Mouse (Mus musculus): ENCODE measurements around the gene Nat9.

The Nat9 gene

DNA sequence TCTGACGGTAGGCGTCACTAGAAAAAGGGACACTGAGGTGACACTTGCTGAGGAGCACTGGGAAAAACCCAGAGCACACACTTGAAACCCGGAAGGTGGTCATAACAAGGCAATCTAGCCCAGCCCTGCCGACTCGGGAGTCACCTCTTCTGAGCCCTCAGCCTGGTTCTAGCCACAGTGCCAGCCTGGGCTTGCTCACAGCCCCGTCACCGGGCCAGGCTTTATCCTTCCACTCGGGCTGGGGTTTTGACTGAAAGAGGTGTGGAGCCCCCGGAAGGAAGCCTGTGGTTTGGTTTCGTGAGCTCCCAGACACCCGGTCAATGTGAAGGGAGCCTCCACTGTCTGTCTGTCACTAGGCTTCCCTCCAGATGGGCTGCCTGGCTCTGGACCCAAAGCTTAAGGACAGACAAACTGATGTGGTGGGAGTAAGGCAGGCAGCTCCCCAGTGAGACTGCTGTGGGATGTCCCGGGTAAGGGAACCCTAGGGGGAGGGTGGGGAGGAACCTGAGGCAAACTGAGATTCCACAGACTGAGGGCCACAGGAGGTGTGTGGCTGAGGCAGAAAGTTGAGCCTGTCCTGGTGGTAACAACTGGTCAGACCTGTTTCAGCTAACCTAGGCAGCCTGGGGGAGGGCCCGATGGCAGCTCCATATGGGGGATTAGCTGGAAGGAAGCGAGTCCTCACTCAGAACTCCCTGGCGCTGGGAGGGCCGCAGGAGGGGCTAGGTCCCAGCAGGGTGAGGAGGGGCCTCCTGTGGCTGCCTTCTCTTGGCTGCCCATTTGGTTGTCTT lies 13.9 kb downstream of the Nat9 start:
- no peak for DNase-seq

DNA sequence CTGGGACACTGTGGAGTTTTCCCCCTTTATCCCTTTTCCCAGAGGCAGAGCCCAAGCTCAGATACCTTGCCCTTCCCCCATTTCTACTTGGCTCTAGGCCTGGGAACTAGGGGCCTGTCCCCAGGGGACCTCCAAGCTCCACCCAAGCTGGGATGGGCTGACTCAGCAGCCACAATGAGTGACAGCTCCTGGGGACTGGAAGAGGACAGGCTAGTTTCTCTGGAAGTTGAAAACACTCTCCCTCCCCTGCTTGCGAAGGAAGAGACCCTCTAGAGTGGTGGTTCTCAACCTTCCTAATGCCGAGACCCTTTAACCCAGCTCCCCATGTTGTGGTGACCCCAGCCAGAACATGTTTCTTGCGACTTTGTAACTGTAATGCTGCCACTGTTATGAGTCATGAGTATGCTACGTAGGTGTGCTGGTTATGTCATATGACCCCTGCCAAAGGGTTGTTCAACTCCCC lies 14.8 kb downstream of the Nat9 start:
- no peak for DNase-seq

DNA sequence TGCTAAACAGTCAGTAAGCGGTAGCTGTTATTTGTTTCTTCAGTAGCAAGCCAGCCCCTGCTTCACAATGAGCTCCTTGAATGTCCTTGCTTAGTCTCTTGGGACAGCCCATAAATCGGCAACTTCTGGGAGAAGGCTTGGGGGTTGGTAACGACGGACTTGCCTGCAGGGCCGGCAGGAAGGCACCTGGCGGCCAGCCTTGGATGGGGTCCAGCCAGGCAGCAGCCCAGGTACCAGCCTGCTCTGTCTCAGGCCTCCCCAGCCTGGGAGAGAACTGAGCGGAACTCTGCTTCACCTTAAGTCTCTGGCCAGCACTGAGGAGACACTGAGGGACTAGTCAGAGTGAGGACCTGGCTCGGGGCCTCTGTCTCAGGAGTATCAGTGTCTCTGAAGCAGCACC lies 16.5 kb downstream of the Nat9 start:
- peak; percentile 61 for DNase-seq

DNA sequence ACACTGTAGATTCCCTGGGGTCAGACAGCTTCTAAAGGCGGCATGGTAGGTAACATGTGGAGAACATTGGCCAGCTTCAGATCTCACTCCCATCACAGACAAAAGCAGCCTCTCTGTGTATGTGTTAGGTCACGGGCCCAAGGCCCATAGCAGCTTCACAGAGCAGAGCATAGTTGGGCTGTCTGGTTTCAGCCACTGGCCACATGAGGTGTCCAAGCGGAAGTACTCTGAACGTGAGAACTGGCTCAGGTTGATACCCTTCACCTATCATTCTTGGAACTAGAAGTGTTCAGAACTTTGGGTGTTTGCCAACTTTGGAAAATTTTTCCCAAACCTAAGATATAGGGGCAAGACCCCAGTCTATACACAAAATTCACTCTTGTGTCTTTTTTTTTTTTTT lies 18.2 kb downstream of the Nat9 start:
- no peak for DNase-seq

DNA sequence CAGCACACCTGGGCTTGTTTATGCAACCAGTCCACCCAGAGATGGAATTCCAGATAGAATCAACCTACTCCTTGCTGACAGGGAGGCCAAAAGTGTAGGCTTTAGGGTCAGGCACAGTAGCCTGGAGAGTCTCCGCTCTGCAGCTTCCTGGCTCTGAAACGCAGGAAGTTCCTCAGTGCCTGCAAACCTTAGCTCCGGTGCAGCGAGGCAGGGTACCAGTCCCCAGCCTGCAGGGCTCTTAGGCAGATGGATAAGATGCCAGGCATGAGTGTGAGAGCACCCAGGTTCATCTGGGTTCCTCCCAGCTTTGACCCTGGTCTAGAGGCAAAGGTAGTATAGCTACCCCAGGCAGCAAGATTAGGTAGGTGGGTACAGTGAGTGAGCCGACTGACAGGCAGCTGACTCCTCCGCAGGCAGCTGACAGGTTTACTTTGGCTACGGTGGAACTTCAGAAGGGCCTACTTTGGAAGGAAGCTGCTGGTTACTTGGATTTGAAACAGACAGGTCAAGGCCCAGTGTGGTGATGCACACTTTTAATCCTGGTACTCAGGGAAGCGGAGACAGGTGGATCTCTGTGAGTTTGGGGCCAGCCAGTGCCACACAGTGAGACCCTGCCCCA lies 19.9 kb downstream of the Nat9 start:
- DNase-seq: no peak

DNA sequence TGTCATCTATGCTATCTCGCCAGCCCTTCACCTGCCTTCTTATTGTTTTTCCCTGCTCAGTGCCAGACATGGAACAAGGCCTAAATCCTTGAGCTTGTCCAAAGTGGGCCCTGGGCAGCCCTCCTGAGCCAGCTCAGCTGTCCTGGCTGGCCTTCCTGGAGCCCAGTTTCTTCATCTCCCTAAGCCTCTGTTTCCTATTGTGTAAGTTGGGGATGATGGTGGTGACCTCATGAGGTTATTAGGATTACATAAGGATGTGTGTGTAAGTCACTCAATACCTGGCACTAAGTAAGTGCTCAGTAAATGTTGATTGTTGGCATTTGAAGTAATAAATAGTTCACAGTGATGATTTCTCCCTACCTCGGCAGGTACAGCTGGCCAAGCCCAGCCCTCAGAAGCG lies 20.9 kb downstream of the Nat9 start:
- no peak for DNase-seq

DNA sequence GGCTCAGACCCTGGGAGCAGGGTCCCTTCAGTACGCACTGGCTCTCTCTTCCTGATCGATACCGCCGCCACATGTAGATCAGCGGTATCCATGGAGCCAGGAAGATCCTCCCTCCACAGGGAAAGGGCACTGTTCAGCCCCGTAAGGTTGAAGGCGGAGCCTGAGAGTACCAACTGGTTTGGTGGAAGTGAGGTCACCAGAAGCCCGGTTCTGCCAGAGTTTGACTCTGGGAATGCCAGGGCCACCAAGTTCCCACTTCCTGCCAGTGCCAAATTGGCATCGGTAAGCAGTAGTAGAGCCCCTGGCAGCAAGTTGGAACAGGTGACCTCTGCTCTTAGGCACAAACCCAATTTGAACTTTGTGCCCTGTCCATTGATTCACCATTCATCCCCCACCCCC lies 22.7 kb downstream of the Nat9 start:
- peak; percentile 56 for DNase-seq

DNA sequence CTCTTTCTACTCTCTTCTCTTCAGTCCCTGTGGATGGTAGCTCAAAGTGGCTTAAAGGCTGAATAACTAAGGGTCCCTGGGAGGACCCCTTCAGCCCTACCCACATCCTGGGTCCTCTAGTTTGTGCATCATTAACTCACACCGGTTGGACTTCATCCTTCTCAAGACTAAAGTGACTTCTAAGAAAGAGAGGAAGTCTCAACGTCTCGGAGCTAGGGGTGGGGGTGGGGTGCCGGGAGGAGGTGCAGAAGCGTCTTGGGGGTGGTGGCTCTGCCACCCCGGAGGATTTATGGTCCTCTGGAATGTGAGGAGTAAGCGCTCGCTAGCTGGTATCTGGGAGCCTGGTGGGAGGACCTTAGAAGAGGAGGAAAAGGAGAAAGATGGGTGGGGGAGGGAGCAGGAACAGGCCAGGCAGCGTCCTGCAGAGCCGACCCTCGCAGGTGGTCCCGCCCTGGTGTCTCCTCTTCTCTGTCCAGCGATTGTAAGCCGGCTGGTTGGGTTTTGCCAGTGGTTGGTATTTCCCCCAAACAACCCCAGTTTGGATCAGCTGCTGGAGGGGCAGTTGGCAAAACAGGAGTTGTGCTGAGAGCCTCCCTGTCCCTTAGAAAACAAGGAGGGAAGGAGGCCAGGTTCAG lies 23.2 kb downstream of the Nat9 start:
- no peak for DNase-seq

DNA sequence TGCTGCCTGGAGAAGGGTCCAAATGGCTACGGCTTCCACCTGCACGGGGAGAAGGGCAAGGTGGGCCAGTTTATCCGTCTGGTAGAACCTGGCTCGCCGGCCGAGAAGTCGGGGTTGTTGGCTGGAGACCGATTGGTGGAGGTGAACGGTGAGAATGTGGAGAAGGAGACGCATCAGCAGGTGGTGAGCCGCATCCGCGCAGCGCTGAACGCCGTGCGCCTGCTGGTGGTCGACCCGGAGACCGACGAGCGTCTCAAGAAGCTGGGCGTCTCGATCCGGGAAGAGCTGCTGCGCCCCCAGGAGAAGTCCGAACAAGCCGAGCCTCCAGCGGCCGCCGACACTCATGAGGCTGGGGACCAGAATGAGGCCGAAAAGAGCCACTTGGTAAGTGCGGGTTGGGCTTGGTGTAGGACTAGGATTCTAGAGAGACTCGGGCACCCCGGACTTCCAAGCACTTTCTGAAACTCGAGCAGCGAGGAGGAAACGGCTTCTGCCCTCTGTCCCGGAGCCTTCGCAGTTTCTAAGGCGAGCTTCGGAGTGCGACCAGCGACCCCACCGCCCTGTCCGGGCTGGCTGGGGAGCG lies 24.0 kb downstream of the Nat9 start:
- no peak for DNase-seq

DNA sequence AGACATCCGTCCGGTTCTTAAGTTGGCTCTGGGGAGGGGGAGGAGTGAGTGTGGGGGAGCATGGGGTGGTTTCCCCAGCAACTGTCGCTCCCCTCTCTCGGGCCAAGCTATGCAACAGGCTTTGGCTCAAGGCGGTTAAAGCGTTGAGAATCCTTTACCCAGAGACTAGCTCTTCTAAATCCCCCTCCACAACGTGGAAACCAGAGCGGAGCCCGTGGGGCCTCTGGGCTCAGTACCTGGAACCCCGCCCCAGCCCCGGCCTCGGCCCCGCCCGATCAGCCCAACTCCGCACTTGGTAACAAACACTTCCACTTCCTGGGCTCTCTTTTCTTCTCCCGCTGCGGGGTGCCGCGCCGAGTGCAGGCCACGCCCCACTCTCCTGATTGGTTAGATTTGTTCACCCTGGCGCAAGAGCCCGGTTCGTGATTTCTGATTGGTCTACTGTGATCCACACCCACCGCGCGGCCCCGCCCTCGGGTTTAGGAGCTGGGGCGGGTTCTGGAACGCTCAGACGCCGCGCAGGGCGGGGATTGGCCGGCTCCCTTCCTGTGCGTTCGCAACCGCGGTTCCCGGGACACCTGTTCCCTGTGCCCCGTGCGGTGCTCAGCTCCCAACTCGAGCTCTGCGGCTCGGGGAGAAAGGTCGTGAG lies 24.7 kb downstream of the Nat9 start, which contains the start of gene Slc9a3r1:
Slc9a3r1 (plus strand) TSS at position 510 of the 649 bp plus-strand sequence.
- peak; percentile 99 for DNase-seq

DNA sequence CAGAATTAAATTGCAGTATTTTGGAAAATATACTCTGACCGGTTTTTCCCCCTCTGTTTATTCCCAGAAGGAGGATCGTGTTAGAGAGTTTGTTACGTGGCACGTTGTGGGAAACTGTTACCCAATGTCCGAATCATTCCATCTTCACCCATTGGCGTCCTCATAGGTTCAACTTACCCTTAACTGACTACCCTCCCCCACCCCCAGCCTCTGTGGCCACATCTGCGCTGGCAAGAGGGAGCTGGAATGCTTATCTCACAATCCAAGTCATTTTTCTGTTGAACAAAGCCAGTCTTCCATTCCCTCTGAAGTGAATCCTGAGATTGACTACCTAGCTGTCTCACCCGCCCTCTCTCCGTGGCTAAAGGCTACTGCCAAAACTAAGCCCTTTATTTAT lies 25.5 kb downstream of the Nat9 start:
- peak; percentile 18 for DNase-seq

DNA sequence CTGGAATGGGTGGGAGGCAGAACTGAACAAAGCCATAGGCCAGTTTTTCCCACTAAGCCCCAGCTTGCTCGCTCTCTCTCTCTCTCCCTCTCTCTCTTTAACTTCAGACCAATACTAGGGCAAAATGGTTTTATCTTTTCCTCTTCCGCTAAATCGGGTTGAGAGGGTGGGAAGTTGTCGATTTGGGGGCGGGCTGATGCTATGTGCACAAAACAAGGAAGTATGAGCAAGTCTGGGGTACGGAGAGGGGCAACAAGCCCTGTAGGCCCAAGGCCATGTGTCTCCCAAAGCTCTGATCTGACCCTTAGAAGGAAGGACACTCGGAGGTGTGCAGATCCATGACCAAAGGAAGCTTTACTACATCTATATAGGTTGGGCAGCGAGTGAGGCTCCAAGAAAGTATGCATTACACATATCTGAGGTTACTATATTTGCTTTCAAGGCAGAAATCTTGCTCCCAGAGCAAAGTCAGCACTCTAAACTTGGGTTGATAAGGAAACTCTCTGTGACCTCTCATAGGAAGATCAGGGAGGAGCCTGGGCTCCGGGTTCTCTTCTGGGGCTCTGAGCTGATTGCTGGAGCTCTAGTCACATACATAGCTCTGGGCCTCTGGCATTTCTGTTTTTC lies 26.0 kb downstream of the Nat9 start:
- peak; percentile 12 for DNase-seq

DNA sequence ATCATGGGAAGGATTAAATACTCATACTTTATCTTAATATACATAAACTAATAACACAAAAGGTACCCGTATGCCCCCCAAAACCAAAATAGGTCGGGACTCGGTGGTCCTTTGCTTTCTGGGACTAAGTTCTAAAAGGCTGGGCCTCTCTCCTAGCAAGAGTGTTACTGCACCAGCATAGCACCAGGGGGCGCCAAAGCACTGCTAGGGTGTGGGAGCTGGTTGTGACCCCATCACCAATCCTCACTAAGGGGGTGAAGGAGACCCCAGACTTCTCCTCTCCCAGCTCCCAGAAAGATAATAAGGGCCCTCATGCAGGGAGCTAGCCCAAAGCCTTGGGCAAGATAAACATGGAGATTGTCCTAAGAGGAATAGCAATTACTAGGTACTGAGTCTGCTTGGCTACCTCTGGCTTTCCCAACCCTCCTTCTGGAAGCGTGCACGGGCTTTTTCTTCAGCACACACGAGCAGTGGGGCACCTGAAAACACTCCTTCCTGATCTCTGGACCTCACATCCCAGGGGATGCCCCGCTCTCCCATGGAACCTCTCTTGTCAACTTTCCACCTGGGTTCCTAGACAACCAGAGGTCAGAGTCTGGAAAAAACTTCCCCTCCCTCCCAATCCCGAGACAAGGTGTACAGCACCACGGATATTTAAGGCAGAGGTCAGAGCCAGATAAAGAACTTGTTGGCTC lies 26.6 kb downstream of the Nat9 start:
- peak; percentile 74 for DNase-seq

DNA sequence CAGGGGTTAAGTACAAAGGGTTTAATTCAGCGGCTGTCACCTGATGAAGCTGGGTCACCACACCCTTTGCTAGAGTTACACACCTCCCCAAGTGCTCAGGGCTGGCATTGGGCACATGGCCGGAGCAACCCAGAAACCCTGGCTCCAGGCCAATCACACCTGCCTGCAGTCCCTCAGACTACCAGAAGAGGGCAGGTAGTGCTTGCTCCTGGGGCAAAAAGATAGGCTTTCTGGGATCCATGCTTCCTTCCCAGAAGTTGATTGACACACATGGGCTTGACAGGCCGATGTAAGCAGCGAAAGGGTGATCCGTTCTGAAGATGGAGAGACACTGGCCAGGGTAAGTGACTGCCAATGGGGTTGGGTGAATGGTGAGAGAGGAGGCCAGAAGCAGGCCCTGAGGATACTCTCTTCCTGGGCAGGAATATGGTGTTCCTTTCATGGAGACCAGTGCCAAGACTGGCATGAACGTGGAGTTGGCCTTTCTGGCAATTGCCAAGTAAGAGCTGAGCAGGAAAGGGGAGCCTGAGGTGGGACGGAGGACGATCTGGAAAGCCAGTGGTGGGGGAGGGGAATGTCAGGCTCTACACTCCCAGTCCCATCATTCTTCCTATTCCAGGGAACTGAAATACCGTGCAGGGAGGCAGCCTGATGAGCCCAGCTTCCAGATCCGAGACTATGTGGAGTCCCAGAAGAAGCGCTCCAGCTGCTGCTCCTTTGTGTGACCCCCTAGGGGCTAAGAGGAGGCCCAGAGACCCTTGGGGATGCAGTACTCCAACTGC lies 27.5 kb downstream of the Nat9 start:
- peak; percentile 87 for DNase-seq

DNA sequence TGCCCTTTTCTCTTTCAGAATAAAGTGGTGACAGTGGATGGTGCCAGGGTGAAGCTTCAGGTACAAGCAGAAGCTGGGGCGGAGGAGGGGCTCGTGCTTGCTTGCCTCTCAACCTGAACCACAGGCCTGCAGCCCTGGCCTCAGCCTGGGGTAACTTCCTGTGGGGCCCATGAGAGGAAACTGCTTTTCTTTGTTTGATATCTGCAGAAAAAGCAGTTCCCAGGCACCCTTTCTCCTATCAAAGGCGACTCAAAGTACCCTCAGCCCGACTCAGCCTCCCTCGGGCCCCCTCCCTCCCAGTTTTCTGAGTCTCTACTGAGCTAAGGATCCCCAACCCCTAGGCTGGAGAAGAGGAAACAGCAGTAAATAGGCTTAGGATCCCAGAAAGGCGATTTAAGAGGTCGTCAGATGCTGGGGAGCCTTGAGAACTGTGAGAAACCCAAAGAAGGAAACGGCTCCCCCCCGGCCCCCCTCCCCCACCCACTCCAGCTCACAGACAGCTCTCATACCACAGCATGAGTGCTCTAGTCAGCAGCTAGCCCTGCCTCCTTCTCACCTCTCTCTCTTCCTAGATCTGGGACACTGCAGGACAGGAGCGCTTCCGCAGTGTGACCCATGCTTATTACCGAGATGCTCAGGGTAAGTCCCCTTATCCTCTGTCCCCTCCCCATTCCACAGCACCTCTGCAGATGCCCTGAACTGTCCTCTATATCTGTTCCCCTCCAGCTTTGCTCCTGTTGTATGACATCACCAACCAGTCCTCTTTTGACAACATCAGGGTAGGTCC lies 29.5 kb downstream of the Nat9 start:
- DNase-seq: peak; percentile 10

DNA sequence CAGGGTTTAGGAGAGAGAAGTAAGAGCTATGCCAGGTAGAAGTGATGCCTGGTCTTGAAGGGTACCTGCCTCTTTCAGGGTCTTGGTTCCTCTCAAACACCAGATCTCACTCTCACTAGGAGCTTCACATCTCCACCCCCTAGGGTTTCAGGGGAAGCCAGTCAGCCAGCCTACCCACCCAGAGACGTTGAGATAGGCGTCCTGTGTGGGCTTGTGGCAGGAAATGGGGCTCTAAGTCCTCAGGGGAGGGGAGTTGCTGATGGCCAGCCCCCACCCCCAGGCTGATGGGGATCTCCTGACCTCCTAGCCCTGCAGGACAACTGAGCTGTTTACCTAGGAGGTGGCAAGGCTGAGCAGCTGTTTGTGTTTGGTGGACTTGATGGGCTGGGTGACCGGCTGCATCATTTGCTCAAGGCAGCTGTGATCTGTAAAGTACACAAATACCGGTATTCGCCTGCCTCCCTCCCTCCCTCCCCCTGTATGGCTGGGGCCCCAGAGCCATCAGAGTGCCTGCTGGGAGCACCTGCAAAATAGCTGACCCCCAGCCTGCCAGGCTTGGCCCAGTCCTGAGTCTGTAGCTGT lies 32.5 kb downstream of the Nat9 start:
- peak; percentile 7 for DNase-seq

DNA sequence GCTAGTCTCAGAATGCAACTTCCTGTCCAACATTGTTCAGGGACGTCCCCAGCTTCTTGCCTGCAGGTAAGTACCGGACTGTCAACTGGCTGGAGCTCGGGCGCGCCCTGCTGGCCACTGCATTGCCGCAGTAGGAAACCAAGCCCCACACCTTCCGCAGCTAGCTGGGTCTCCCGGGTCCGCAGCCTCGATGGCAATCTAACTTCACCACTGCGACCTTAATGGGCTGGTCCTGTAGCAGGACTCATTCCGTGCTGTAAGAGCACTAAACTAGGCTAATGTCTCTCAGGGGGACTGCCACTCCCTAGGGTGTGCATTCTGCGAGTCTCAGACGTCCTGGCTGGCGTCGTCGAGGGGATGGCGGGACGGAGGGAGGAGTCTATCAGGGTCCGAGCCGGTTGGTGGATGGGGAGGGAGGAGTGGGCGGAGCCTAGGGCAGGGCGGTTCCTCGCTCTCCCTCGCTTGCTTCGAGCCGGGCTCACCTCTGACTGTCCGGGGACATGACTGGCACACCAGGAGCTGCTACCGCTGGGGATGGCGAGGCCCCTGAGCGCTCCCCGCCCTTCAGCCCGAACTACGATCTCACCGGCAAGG lies 33.9 kb downstream of the Nat9 start:
- DNase-seq: peak; percentile 81

DNA sequence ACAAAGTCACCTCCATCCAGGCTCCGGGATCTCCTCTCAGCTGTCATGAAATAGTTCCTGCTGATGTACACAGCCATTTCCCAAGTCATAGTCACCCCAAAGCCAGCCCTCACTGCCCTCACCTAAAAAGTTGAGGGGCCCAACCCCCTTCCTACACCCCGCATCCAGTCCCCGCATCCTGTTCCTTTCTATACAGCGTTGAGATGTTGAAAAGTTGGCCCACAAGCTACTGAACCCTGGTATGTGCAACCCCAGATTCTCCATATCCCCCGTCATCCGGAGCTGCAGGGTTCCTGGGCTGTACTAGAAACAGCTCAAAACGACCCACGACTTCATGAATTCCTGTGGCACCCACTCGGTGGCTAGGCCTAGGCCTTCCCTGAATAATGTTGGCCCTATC lies 34.6 kb downstream of the Nat9 start:
- DNase-seq: peak; percentile 14

DNA sequence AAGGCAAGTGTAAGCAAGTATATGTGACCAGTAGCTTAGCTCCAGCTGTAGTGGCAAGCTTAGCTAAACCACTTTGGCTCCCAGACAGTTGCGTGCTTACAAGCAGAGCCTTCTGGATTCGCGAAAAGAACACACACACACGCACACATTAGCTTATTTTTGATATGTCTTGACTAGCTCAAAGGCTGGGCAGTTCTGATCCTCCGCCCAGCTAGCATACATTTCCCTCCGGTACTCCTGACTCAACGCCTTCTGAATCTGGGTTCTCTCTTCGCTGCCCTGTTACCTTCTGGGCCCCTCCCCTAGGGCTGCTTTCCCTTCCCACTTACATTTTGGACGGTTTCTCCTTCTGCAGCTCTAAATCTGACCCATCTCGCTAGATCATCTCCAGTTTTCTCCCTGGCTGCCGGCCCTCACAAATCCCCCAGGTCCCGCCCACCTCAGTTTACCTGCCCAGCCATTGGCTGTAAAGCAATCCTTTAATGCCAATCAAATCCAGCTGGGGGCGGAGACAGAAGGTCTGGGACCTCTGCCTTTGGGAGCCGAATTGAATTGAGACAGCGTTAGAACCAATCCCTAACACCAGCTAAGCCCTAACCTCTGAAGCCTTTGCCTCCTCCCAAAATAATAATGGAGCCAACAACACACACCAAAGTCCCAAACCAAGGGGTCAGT lies 35.8 kb downstream of the Nat9 start:
- peak; percentile 81 for DNase-seq

Data from cerebellum, adult 11 months (tissue).